Mouse (Mus musculus) erythroblast, embryonic 14.5 days (primary cell): Measurements from ENCODE around the gene Col19a1.

Source experiments
- GATA1 ChIP-seq: IDR thresholded peaks from 2 replicates; pipeline ENCODE4 v1.6.1; 2012; ENCODE audit warnings: low read length, inconsistent platforms, mixed read lengths
- TAL1 ChIP-seq: IDR thresholded peaks from 3 replicates; pipeline ENCODE4 v1.6.1; 2012; ENCODE audit warnings: low read length, inconsistent platforms, mixed read lengths

DNA sequence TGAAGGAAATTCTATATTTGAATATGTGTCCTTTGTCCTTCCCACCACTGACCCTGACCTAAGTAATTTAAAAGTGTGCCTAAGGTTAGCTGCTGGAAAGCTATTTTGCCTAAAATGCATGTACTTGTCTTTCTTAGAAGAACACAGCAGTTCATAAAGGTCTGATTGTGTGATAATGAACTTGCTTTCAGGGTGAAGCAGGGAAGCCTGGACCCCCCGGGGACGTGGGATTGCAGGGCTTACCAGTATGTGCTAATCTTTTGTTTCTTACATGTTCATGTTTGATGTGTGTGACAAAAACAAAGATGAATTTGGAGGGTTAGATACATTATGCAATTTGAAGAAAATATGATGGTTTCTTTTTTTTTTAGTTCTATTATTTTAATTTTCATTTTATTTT, 365.0 kb downstream of the Col19a1 start:
- TF ChIP-seq GATA1, result no peak
- TF ChIP-seq TAL1, result no peak
